Mouse (Mus musculus): ENCODE results near the gene Ciapin1. TPM values are rescaled to one million over a fixed set of nuclear protein-coding genes. Genes with fewer than 3 reads are reported as not detected.

Gene Ciapin1
- total and polyA plus RNA-seq, 2 experiments = 11.9 to 48.9 TPM

DNA sequence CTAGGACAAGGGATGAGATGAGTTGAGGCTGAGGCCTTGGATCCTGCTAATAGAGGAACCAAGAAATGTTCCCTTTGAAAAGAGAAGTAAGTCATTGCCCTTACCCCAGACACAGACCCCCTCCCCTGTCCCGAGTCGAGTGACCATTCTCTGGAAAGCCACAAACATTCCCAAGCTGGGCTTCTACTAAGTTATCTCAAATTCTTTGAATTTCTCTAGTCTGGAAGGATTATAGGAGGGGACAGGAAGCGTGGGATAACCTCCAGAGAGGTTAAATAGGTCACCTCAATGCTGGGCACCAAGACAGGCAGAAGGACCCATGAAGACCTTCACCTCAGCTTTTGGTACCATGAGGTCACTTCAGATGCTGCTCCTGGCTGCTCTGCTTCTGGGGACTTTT, 28.0 kb downstream of the Ciapin1 start, which contains the start of gene Ccl17:
Gene Ccl17 (plus strand): TSS at position 301 of the 400 bp plus-strand sequence.
- WGBS = 61% methylated on average over 3 of the region's 3 CpGs
- Histone ChIP-seq H3K9ac (ENCODE audit: low read depth, low read length) (no peak within 1 kb of the TSS), H3K4me1 (ENCODE audit: control insufficient read depth, insufficient read depth, low read length) (no peaks in the 10 kb centered on the region), H3K4me3 (ENCODE audit: insufficient read depth, low read depth, low read length) (no peak within 1 kb of the TSS), H3K36me3 (ENCODE audit: control insufficient read depth, insufficient read depth, low read length) (no peaks in the 10 kb centered on the region), H3K27me3 (ENCODE audit: control insufficient read depth, insufficient read depth, low read length) (no peaks in the 10 kb centered on the region), H3K79me2 (ENCODE audit: control insufficient read depth, insufficient read depth, low read length) (no peaks in the 10 kb centered on the region), H3K27ac (replicated peaks; ENCODE audit: insufficient read depth, low read depth, low read length) (no peak within 1 kb of the TSS)
- no peak for DNase-seq (ENCODE audit: extremely low read depth, low read depth, low spot score)
- no peak for TF ChIP-seq CTCF (IDR thresholded peaks at IDR 0.05; ENCODE audit: low read depth, low read length)
- TF ChIP-seq POLR2A (IDR thresholded peaks at IDR 0.05; ENCODE audit: extremely low read depth, insufficient read depth, low read length) = no peak

GRCm38 (mm10) chr8:94808372-94808771, 29.8 kb downstream of the Ciapin1 start:
- no peaks in the 10 kb centered on the region for H3K27me3 ChIP-seq (ENCODE audit: control insufficient read depth, insufficient read depth, low read length)
- H3K4me1 ChIP-seq (ENCODE audit: control insufficient read depth, insufficient read depth, low read length) = no peaks in the 10 kb centered on the region
- no peak overlapping the region for H3K9ac ChIP-seq (ENCODE audit: low read depth, low read length)
- H3K27ac ChIP-seq (replicated peaks; ENCODE audit: insufficient read depth, low read depth, low read length) = no peak overlapping the region
- H3K4me3 ChIP-seq (ENCODE audit: insufficient read depth, low read depth, low read length) = no peak overlapping the region
- no peak for DNase-seq (ENCODE audit: extremely low read depth, low read depth, low spot score)
- no peaks in the 10 kb centered on the region for H3K36me3 ChIP-seq (ENCODE audit: control insufficient read depth, insufficient read depth, low read length)
- TF ChIP-seq POLR2A (IDR thresholded peaks at IDR 0.05; ENCODE audit: extremely low read depth, insufficient read depth, low read length) (no peak), CTCF (IDR thresholded peaks at IDR 0.05; ENCODE audit: low read depth, low read length) (no peak)
- no peaks in the 10 kb centered on the region for H3K79me2 ChIP-seq (ENCODE audit: control insufficient read depth, insufficient read depth, low read length)
- 86% methylated on average over 6 of the region's 6 CpGs for WGBS

GRCm38 (mm10) chr8:94807506-94807905, 30.7 kb downstream of the Ciapin1 start:
- no peak for DNase-seq (ENCODE audit: extremely low read depth, low read depth, low spot score)
- H3K36me3 ChIP-seq (ENCODE audit: control insufficient read depth, insufficient read depth, low read length) = no peaks in the 10 kb centered on the region
- 64% methylated on average over 7 of the region's 7 CpGs for WGBS
- H3K9ac ChIP-seq (ENCODE audit: low read depth, low read length) = no peak overlapping the region
- no peak overlapping the region for H3K4me3 ChIP-seq (ENCODE audit: insufficient read depth, low read depth, low read length)
- no peaks in the 10 kb centered on the region for H3K27me3 ChIP-seq (ENCODE audit: control insufficient read depth, insufficient read depth, low read length)
- TF ChIP-seq CTCF (IDR thresholded peaks at IDR 0.05; ENCODE audit: low read depth, low read length) (no peak), POLR2A (IDR thresholded peaks at IDR 0.05; ENCODE audit: extremely low read depth, insufficient read depth, low read length) (no peak)
- H3K79me2 ChIP-seq (ENCODE audit: control insufficient read depth, insufficient read depth, low read length) = no peaks in the 10 kb centered on the region
- no peaks in the 10 kb centered on the region for H3K4me1 ChIP-seq (ENCODE audit: control insufficient read depth, insufficient read depth, low read length)
- no peak overlapping the region for H3K27ac ChIP-seq (replicated peaks; ENCODE audit: insufficient read depth, low read depth, low read length)

DNA sequence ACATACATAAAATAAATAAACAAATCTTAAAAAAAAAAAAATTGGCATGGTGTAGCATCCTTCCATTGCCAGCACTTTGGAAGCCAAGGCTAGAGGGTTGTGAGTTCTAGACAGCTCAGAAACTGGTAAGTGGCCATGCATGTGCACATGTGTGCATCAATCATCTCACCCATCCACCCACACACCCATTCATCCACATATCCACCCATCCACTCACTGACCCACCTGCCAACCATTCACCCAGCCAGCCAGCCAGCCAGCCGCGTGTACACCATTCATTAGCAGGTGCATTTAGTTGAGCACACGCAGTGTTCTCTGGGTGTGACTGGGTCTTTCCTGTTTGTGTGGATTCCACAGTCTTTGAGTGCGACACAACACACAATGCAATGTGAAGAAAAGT, 32.3 kb downstream of the Ciapin1 start:
- Histone ChIP-seq H3K27ac (replicated peaks; ENCODE audit: insufficient read depth, low read depth, low read length) (no peak overlapping the region), H3K36me3 (ENCODE audit: control insufficient read depth, insufficient read depth, low read length) (no peaks in the 10 kb centered on the region), H3K27me3 (ENCODE audit: control insufficient read depth, insufficient read depth, low read length) (no peaks in the 10 kb centered on the region), H3K79me2 (ENCODE audit: control insufficient read depth, insufficient read depth, low read length) (no peaks in the 10 kb centered on the region), H3K4me1 (ENCODE audit: control insufficient read depth, insufficient read depth, low read length) (no peaks in the 10 kb centered on the region), H3K9ac (ENCODE audit: low read depth, low read length) (no peak overlapping the region), H3K4me3 (ENCODE audit: insufficient read depth, low read depth, low read length) (no peak overlapping the region)
- WGBS = 83% methylated on average over 4 of the region's 4 CpGs
- no peak for DNase-seq (ENCODE audit: extremely low read depth, low read depth, low spot score)
- no peak for TF ChIP-seq CTCF (IDR thresholded peaks at IDR 0.05; ENCODE audit: low read depth, low read length)
- TF ChIP-seq POLR2A (IDR thresholded peaks at IDR 0.05; ENCODE audit: extremely low read depth, insufficient read depth, low read length) = no peak

- H3K27me3 ChIP-seq (ENCODE audit: control insufficient read depth, insufficient read depth, low read length) = no peaks in the 10 kb centered on the region
- H3K27ac ChIP-seq (replicated peaks; ENCODE audit: insufficient read depth, low read depth, low read length) = no peak overlapping the region
- no peaks in the 10 kb centered on the region for H3K36me3 ChIP-seq (ENCODE audit: control insufficient read depth, insufficient read depth, low read length)
- H3K4me1 ChIP-seq (ENCODE audit: control insufficient read depth, insufficient read depth, low read length) = no peaks in the 10 kb centered on the region
- DNase-seq (ENCODE audit: extremely low read depth, low read depth, low spot score) = no peak
- no peak overlapping the region for H3K9ac ChIP-seq (ENCODE audit: low read depth, low read length)
- H3K79me2 ChIP-seq (ENCODE audit: control insufficient read depth, insufficient read depth, low read length) = no peaks in the 10 kb centered on the region
- no peak overlapping the region for H3K4me3 ChIP-seq (ENCODE audit: insufficient read depth, low read depth, low read length)
- 76% methylated on average over 10 of the region's 10 CpGs for WGBS
- TF ChIP-seq CTCF (IDR thresholded peaks at IDR 0.05; ENCODE audit: low read depth, low read length) = no peak
- TF ChIP-seq POLR2A (IDR thresholded peaks at IDR 0.05; ENCODE audit: extremely low read depth, insufficient read depth, low read length) = no peak
These were observed 33.4 kb downstream of the Ciapin1 start for GRCm38 (mm10) chr8:94804546-94805340.

DNA sequence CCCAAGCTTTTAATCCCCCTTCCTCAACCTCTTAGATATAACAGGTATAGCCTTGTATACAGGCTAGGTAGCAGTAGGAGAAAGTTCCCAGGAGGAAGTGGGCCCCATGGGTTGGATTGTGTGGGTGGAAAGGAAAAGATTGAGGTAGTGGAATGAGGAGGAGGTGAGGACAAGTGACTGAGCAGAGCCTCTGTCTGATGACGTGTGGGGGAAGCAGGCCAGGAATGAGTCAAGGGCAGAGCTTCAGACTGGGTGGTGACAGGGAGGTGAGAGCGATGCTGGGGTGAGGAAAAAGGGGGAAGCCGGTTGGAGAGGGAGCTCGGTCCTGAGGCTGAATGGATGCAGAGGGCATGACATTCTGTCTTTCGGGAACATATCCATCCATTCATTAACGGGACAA, 34.6 kb downstream of the Ciapin1 start:
- TF ChIP-seq CTCF (IDR thresholded peaks at IDR 0.05; ENCODE audit: low read depth, low read length) (no peak), POLR2A (IDR thresholded peaks at IDR 0.05; ENCODE audit: extremely low read depth, insufficient read depth, low read length) (no peak)
- Histone ChIP-seq H3K9ac (ENCODE audit: low read depth, low read length) (no peak overlapping the region), H3K4me3 (ENCODE audit: insufficient read depth, low read depth, low read length) (no peak overlapping the region), H3K27me3 (ENCODE audit: control insufficient read depth, insufficient read depth, low read length) (no peaks in the 10 kb centered on the region), H3K4me1 (ENCODE audit: control insufficient read depth, insufficient read depth, low read length) (no peaks in the 10 kb centered on the region), H3K27ac (replicated peaks; ENCODE audit: insufficient read depth, low read depth, low read length) (no peak overlapping the region), H3K79me2 (ENCODE audit: control insufficient read depth, insufficient read depth, low read length) (no peaks in the 10 kb centered on the region), H3K36me3 (ENCODE audit: control insufficient read depth, insufficient read depth, low read length) (no peaks in the 10 kb centered on the region)
- DNase-seq (ENCODE audit: extremely low read depth, low read depth, low spot score) = no peak
- 77% methylated on average over 6 of the region's 6 CpGs for WGBS

Data from liver, adult 2 months (tissue).